Mouse (Mus musculus) MEL (cell line): ENCODE measurements around the gene Plcb4. TPM values are rescaled to one million over a fixed set of nuclear protein-coding genes. Genes with fewer than 3 reads are reported as not detected.
"Not testable (repeated sequence)": the region's sequence is repeated elsewhere in the genome, so short reads cannot be mapped to it uniquely, and the experiment has no call there.

Experiments
- DNase-seq: peaks from one replicate; pipeline ENCODE4 v3.0.0; 2011; ENCODE audit warnings: low read depth, low spot score
- H3K27ac ChIP-seq: 2 replicates; pipeline ENCODE4 v1.5.1; 2012; ENCODE audit warnings: low read depth, mild to moderate bottlenecking, control low read depth, low read length, moderate library complexity; ENCODE audit not compliant: control insufficient read depth
- H3K27me3 ChIP-seq, 2 experiments: fragments of 150-350 bp in 1 of 2; sonication (generic) in 1 of 2; 2 replicates each; pipeline ENCODE4 v1.6.1; 2012; ENCODE audit warnings: low read length in 2 of 2, mild to moderate bottlenecking in 2 of 2, improper control_type of control experiment in 1 of 2, moderate library complexity in 1 of 2; ENCODE audit not compliant: insufficient read depth in 2 of 2, control insufficient read depth in 1 of 2
- H3K36me3 ChIP-seq, 2 experiments: 2 replicates each; pipeline ENCODE4 v1.6.1; 2012 to 2014; ENCODE audit warnings: low read length in 2 of 2, improper control_type of control experiment in 1 of 2, inconsistent platforms in 1 of 2, mild to moderate bottlenecking in 1 of 2; ENCODE audit not compliant: insufficient read depth in 2 of 2, control insufficient read depth in 1 of 2
- H3K4me1 ChIP-seq, 2 experiments: fragments of 150-350 bp in 1 of 2; sonication (generic) in 1 of 2; 2 replicates each; pipeline ENCODE4 v1.6.1; 2012; ENCODE audit warnings: low read length in 2 of 2, improper control_type of control experiment in 1 of 2, mild to moderate bottlenecking in 1 of 2; ENCODE audit not compliant: insufficient read depth in 2 of 2, control insufficient read depth in 1 of 2
- H3K4me3 ChIP-seq, 2 experiments: fragments of 150-350 bp in 1 of 2; sonication (generic) in 1 of 2; 2 replicates each; pipeline ENCODE4 v1.5.1; 2012; ENCODE audit warnings: low read depth in 2 of 2, low read length in 2 of 2, mild to moderate bottlenecking in 2 of 2, moderate library complexity in 2 of 2, control low read depth in 1 of 2, improper control_type of control experiment in 1 of 2; ENCODE audit not compliant: control insufficient read depth in 1 of 2, insufficient read depth in 1 of 2
- H3K79me2 ChIP-seq: 2 replicates; pipeline ENCODE4 v1.6.1; 2012; ENCODE audit warnings: mild to moderate bottlenecking, low read length, moderate library complexity; ENCODE audit not compliant: control insufficient read depth, poor library complexity, insufficient read depth
- H3K9ac ChIP-seq: 2 replicates; pipeline ENCODE4 v1.6.1; 2012; ENCODE audit warnings: low read depth, mild to moderate bottlenecking, control low read depth, low read length, moderate library complexity; ENCODE audit not compliant: control insufficient read depth, poor library complexity, severe bottlenecking
- H3K9me3 ChIP-seq: fragments of 150-350 bp; sonication (generic); replicated peaks from 2 replicates; pipeline ENCODE4 v1.6.1; 2012; ENCODE audit warnings: mild to moderate bottlenecking, low read length, improper control_type of control experiment, moderate library complexity; ENCODE audit not compliant: insufficient read depth
- CTCF ChIP-seq, 3 experiments: IDR thresholded peaks in 2 of 3; conservative IDR thresholded peaks in 1 of 3; 2 replicates each; pipeline ENCODE4 v1.5.1; 2011 to 2012; ENCODE audit warnings: low read length in 3 of 3, low read depth in 2 of 3, mild to moderate bottlenecking in 2 of 3, improper control_type of control experiment in 1 of 3, inconsistent platforms in 1 of 3, mixed read lengths in 1 of 3, moderate library complexity in 1 of 3; ENCODE audit not compliant: control insufficient read depth in 1 of 3, insufficient read depth in 1 of 3, poor library complexity in 1 of 3, severe bottlenecking in 1 of 3
- E2F4 ChIP-seq: IDR thresholded peaks from 2 replicates; pipeline ENCODE4 v1.6.1; 2011; ENCODE audit warnings: low read depth, low read length, improper control_type of control experiment, borderline replicate concordance
- GABPA ChIP-seq: IDR thresholded peaks from 2 replicates; pipeline ENCODE4 v1.6.1; 2012; ENCODE audit warnings: low read depth, mild to moderate bottlenecking, inconsistent platforms, low read length, improper control_type of control experiment, moderate library complexity
- GATA1 ChIP-seq: IDR thresholded peaks from 2 replicates; pipeline ENCODE4 v1.6.1; 2011; ENCODE audit warnings: low read depth, low read length, improper control_type of control experiment
- HCFC1 ChIP-seq: IDR thresholded peaks from 2 replicates; pipeline ENCODE4 v1.6.1; 2012; ENCODE audit warnings: low read depth, mild to moderate bottlenecking, inconsistent platforms, low read length, improper control_type of control experiment, moderate library complexity
- MAZ ChIP-seq: IDR thresholded peaks from 2 replicates; pipeline ENCODE4 v1.6.1; 2012; ENCODE audit warnings: low read depth, mild to moderate bottlenecking, inconsistent platforms, low read length, improper control_type of control experiment
- RCOR1 ChIP-seq: IDR thresholded peaks from 2 replicates; pipeline ENCODE4 v1.6.1; 2012; ENCODE audit warnings: low read depth, mild to moderate bottlenecking, inconsistent platforms, low read length, improper control_type of control experiment
- UBTF ChIP-seq: IDR thresholded peaks from 2 replicates; pipeline ENCODE4 v1.6.1; 2012; ENCODE audit warnings: low read depth, mild to moderate bottlenecking, inconsistent platforms, low read length, improper control_type of control experiment, moderate library complexity, borderline replicate concordance; ENCODE audit not compliant: insufficient read depth
- polyA plus RNA-seq, 2 experiments: library from polyadenylated mRNA; stranded (reverse) in 1 of 2; unstranded in 1 of 2; fragments of >175 nt in 1 of 2; fragments of >200 nt in 1 of 2; gene quantifications; 2 replicates each; pipeline versions ENCODE4 v1.2.1 to v1.2.4; 2012; ENCODE audit warnings: low replicate concordance in 2 of 2, low read depth in 1 of 2; ENCODE audit not compliant: insufficient read length in 2 of 2, insufficient read depth in 1 of 2, missing spikeins in 1 of 2
- total RNA-seq: library from RNA; depleted of rRNA; stranded (reverse); fragments of 300-350 nt; gene quantifications from 2 replicates; pipeline ENCODE4 v1.2.3, GENCODE M21; 2012

Gene Plcb4
- total and polyA plus RNA-seq, 3 experiments = not detected

DNA sequence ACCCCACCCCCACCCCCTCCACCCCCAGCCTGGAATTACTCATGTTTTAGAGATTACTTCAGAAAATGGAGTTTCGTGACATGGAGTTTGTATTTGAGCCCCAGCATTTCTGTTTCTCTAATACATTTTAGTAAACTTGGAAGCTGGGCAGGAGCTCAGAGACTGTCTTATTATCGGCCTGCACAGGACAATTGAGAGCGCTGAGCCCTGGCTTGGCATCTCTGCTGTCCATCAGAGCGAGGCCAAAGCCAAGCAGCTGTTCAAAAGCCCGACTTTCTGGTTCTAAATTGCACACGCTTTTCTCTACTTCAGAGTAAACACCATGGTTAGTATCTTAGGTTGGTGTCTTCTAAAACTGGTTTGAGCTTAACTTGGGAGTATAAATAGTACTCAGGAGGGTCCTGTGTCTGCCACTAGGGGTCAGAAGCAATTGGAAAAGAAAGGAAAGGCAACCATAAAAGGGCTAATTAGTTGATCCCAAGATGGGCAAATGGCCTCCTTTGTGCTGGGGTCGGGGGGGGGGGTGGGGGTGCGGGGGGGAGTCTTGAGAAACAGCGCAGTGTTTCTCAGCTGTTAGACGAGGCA is 75.2 kb downstream of the Plcb4 start:
- Histone ChIP-seq H3K27me3 (no peaks in the 10 kb centered on the region), H3K27ac (no peak overlapping the region), H3K79me2 (no peaks in the 10 kb centered on the region), H3K9me3 (no peaks in the 10 kb centered on the region), H3K4me3 (no peak overlapping the region), H3K9ac (no peak overlapping the region), H3K4me1 (peaks cover 19 to 20% of the 10 kb centered on the region in 2 experiments), H3K36me3 (peaks cover 0 to 22% of the 10 kb centered on the region in 2 experiments; a peak in 2 of 4 replicates)
- no peak for DNase-seq
- TF ChIP-seq GATA1 = no peak
- peak in 1 of 3 experiments; percentile 22; a peak in 2 of 6 replicates for TF ChIP-seq CTCF (IDR thresholded peaks at IDR 0.05 in 2 of 3, conservative IDR thresholded peaks at IDR 0.05 in 1 of 3; ENCODE audit: control insufficient read depth in 1 of 3, insufficient read depth in 1 of 3, low read depth in 2 of 3, low read length in 3 of 3, poor library complexity in 1 of 3, severe bottlenecking in 1 of 3)

DNA sequence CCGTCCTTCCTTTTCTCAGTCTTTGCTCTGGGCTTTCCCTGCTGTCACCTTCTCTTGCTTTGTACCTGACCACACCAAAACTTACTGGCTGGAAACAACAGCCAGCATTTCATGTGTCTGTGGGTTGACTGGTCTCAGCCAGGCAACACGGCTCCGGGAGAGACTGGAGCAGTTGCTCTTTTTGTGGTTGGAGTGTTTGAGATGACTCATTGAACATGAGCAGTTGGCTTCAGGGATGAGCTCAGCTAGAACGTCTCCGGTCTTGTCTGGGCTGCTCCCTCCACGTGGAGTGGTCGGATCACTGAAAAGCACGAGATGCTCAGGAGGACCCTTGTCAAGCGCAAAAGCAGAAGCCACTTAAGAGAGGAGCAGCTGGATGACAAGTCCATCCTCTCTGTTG is 78.7 kb downstream of the Plcb4 start:
- Histone ChIP-seq H3K36me3 (peaks cover 0 to 11% of the 10 kb centered on the region in 2 experiments; a peak in 2 of 4 replicates), H3K27ac (no peak overlapping the region), H3K27me3 (no peaks in the 10 kb centered on the region), H3K4me1 (peaks cover 6 to 9% of the 10 kb centered on the region in 2 experiments), H3K79me2 (no peaks in the 10 kb centered on the region), H3K4me3 (no peak overlapping the region), H3K9ac (no peak overlapping the region), H3K9me3 (no peaks in the 10 kb centered on the region)
- TF ChIP-seq HCFC1 (no peak), E2F4 (no peak), RCOR1 (no peak), GABPA (no peak), UBTF (no peak), MAZ (no peak)
- DNase-seq = no peak

- H3K36me3 ChIP-seq, DNase-seq, H3K9ac ChIP-seq, H3K27ac ChIP-seq, H3K4me1 ChIP-seq, H3K4me3 ChIP-seq, H3K9me3 ChIP-seq, H3K27me3 ChIP-seq, H3K79me2 ChIP-seq: not testable (repeated sequence)
Measured at GRCm38 (mm10) chr2:135738022-135738780, 79.4 kb downstream of the Plcb4 start.
